Mouse (Mus musculus) heart, postnatal 0 days (tissue): ENCODE measurements at regions not wholly inside any gene's neighbourhood (a gene's known extent, or its start where the extent isn't known, plus 50 kb on each side); places are given as distances from the start of the nearest gene placed in this dataset.

Source experiments
- CTCF ChIP-seq: IDR thresholded peaks from 2 replicates; pipeline ENCODE4 v1.5.1; 2016; ENCODE audit warnings: antibody characterized with exemption, control low read depth, low read depth
- EP300 ChIP-seq: IDR thresholded peaks from 2 replicates; pipeline ENCODE4 v1.6.1; 2016; ENCODE audit warnings: antibody characterized with exemption, low read depth

GRCm38 (mm10) chr12:58360258-58360657 lies 91.2 kb upstream of the Clec14a start:
- TF ChIP-seq CTCF (no peak), EP300 (no peak)
